Mouse (Mus musculus) liver, postnatal 0 days (tissue): ENCODE results near the gene Olfr1337.
"Not testable (repeated sequence)": the region's sequence is repeated elsewhere in the genome, so short reads cannot be mapped to it uniquely, and the experiment has no call there.

Experiments used
- CTCF ChIP-seq: sonication (generic); IDR thresholded peaks from 2 replicates; pipeline ENCODE4 v1.5.1; 2016; ENCODE audit warnings: antibody characterized with exemption, low read depth
- EP300 ChIP-seq: IDR thresholded peaks from 2 replicates; pipeline ENCODE4 v1.6.1; 2016; ENCODE audit warnings: antibody characterized with exemption, low read depth, mild to moderate bottlenecking

- TF ChIP-seq CTCF, EP300: not testable (repeated sequence)
Observed at GRCm38 (mm10) chr4:118792796-118793195, 10.4 kb upstream of the Olfr1337 start.
